Mouse (Mus musculus): ENCODE data around the gene Gm10770. TPM values are rescaled to one million over a fixed set of nuclear protein-coding genes. Genes with fewer than 3 reads are reported as not detected.
A peak's percentile ranks its signal among the peaks of the same experiment; 100 is the strongest.
"Not testable (repeated sequence)": the region's sequence is repeated elsewhere in the genome, so short reads cannot be mapped to it uniquely, and the experiment has no call there.

The Gm10770 gene
- polyA plus RNA-seq, 2 experiments, result not detected

DNA sequence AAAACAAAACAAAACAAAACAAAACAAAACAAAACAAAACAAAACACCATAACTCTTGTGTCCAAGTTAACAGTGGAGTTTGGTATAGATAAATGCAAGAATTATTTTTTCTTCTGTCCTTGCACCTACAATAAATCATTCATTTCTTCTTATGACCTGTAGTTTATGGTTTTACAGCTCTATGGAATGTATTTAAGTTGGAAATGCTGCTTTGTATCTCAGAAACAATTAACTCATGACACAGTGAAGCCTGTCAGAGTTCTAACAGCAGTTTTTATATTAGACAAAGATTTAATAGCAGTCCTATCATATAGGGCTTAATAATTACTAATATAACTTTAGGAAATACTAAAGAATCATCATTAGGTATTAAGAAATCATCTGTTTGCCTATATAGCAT is 5.6 kb downstream of the Gm10770 start:
- TF ChIP-seq POLR2A (IDR thresholded peaks at IDR 0.05; ENCODE audit: borderline replicate concordance, extremely low read depth, insufficient read depth, insufficient read length), result no peak
- no peak for DNase-seq (ENCODE audit: low spot score)

DNA sequence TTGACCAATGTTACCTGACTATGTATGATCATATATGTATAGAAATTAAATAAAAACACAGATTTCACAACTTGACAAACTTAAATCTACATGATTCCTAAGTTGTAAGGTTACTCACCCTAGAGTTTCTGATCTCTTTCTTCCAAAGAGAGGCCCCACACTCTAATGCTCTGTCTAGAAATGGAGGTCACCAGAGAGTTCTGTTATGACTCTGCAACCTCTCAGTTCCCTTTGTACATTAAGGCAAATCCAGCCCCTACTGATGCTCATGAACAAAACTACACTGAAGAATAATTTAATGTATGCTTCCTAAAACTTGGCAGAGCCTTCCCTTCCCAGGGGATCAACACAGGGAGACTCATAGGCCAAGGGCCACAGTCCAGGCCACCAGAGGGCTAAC is 12.8 kb downstream of the Gm10770 start:
- no peak overlapping the region for H3K9ac ChIP-seq (ENCODE audit: low read depth, low read length, severe bottlenecking)
- H3K27ac ChIP-seq (replicated peaks; ENCODE audit: low read depth, low read length), result no peak overlapping the region
- no peak for DNase-seq (ENCODE audit: low spot score)
- H3K4me1 ChIP-seq (ENCODE audit: control insufficient read depth, insufficient read depth, low read length), result no peaks in the 10 kb centered on the region
- no peak for TF ChIP-seq POLR2A (IDR thresholded peaks at IDR 0.05; ENCODE audit: borderline replicate concordance, extremely low read depth, insufficient read depth, insufficient read length)
- no peaks in the 10 kb centered on the region for H3K36me3 ChIP-seq (ENCODE audit: control insufficient read depth, insufficient read depth, low read length)
- ATAC-seq (ENCODE audit: low FRiP score, low read depth), result no peak
- no peaks in the 10 kb centered on the region for H3K9me3 ChIP-seq (ENCODE audit: control insufficient read depth, low read length)
- H3K4me3 ChIP-seq (replicated peaks; ENCODE audit: low read length), result no peak overlapping the region
- H3K4me2 ChIP-seq (replicated peaks; ENCODE audit: low read depth, low read length, severe bottlenecking), result no peak overlapping the region
- no peaks in the 10 kb centered on the region for H3K27me3 ChIP-seq (ENCODE audit: control insufficient read depth, insufficient read depth, low read length)

More for the DNA sequence above, 5.6 kb downstream of the Gm10770 start:
- ATAC-seq (ENCODE audit: low FRiP score, low read depth), result no peak
- Histone ChIP-seq H3K36me3 (ENCODE audit: control insufficient read depth, insufficient read depth, low read length) (no peaks in the 10 kb centered on the region), H3K4me3 (replicated peaks; ENCODE audit: low read length) (no peak overlapping the region), H3K4me2 (replicated peaks; ENCODE audit: low read depth, low read length, severe bottlenecking) (no peak overlapping the region), H3K9ac (ENCODE audit: low read depth, low read length, severe bottlenecking) (no peak overlapping the region), H3K4me1 (ENCODE audit: control insufficient read depth, insufficient read depth, low read length) (no peaks in the 10 kb centered on the region), H3K27me3 (ENCODE audit: control insufficient read depth, insufficient read depth, low read length) (no peaks in the 10 kb centered on the region), H3K9me3 (ENCODE audit: control insufficient read depth, low read length) (no peaks in the 10 kb centered on the region), H3K27ac (replicated peaks; ENCODE audit: low read depth, low read length) (no peak overlapping the region)

DNA sequence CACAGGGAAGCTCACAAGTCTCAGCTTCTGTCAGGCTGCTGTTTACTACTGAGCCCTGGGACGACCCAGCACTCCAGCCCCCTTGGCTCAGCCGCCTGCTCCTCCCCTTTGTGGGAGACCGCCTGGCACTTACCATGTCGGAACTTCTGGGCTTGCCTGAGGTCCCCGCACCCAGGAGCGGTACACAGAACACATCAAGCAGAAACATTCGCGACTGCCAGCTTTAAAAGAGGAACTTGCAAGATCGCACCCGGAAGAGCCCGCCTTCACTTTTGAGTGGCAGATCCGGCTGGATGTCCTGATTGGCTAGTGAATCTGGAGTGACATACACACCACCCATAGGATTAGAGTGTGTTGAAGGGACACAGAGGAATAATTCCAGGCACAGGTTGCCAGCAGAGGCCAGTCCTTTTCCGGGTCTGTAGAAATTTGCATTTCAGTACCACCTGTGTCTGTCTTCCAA is 43.0 kb downstream of the Gm10770 start, which contains the start of gene Zfp120:
Zfp120 (minus strand) TSS at position 274 of the 463 bp plus-strand sequence.
- H3K4me2 ChIP-seq (replicated peaks; ENCODE audit: low read depth, low read length, severe bottlenecking), result peak within 1 kb of the TSS; percentile 48
- WGBS, result 0% methylated on average over 13 of the region's 13 CpGs
- peak; percentile 92 for DNase-seq (ENCODE audit: low spot score)
- peak within 1 kb of the TSS; percentile 60 for H3K4me3 ChIP-seq (replicated peaks; ENCODE audit: low read length)
- H3K9ac ChIP-seq (ENCODE audit: low read depth, low read length, severe bottlenecking), result peak within 1 kb of the TSS; percentile 70
- H3K9me3 ChIP-seq (ENCODE audit: control insufficient read depth, low read length), result 0 out of 2 replicates have a peak, but pooled peaks cover 3% of the 10 kb centered on the region
- TF ChIP-seq POLR2A (IDR thresholded peaks at IDR 0.05; ENCODE audit: borderline replicate concordance, extremely low read depth, insufficient read depth, insufficient read length), result 0 out of 2 replicates have a peak, but pooled peaks have one; percentile 24
- no peaks in the 10 kb centered on the region for H3K27me3 ChIP-seq (ENCODE audit: control insufficient read depth, insufficient read depth, low read length)
- peak within 1 kb of the TSS; percentile 64; the same call in 1 of the 2 replicates for H3K27ac ChIP-seq (replicated peaks; ENCODE audit: low read depth, low read length)
- H3K4me1 ChIP-seq (ENCODE audit: control insufficient read depth, insufficient read depth, low read length), result peaks cover 3% of the 10 kb centered on the region; the same call in 1 of the 2 replicates
- peak; percentile 99 for ATAC-seq (ENCODE audit: low FRiP score, low read depth)
- H3K36me3 ChIP-seq (ENCODE audit: control insufficient read depth, insufficient read depth, low read length), result peaks cover 3% of the 10 kb centered on the region; the same call in 1 of the 2 replicates

DNA sequence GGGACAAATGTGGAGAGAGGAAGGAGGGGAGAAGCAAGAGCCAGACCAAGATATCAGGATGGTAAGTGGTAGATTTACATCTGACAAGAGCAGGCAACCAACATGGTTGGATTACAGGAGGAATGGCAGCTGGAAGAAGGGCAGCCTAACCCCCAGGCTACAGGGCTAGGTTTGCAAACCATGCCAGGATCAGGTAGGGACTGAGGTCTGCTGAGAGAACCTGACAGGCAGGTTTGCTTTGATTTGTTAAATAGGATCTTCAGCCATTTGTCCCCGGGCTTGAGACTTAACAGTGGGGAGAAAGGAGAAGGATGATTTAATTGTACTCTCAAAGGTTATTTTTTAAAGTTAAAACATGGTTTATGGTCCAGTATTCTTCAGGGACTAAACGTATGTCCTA is 46.7 kb downstream of the Gm10770 start:
- no peak overlapping the region for H3K27ac ChIP-seq (replicated peaks; ENCODE audit: low read depth, low read length)
- WGBS, result 75% methylated on average over 2 of the region's 2 CpGs
- DNase-seq (ENCODE audit: low spot score), result no peak
- no peak for ATAC-seq (ENCODE audit: low FRiP score, low read depth)
- no peak overlapping the region for H3K4me2 ChIP-seq (replicated peaks; ENCODE audit: low read depth, low read length, severe bottlenecking)
- H3K4me3 ChIP-seq (replicated peaks; ENCODE audit: low read length), result no peak overlapping the region
- peaks cover 21% of the 10 kb centered on the region for H3K9me3 ChIP-seq (ENCODE audit: control insufficient read depth, low read length)
- no peak overlapping the region for H3K9ac ChIP-seq (ENCODE audit: low read depth, low read length, severe bottlenecking)
- no peak for TF ChIP-seq POLR2A (IDR thresholded peaks at IDR 0.05; ENCODE audit: borderline replicate concordance, extremely low read depth, insufficient read depth, insufficient read length)
- H3K27me3 ChIP-seq (ENCODE audit: control insufficient read depth, insufficient read depth, low read length), result no peaks in the 10 kb centered on the region
- H3K4me1 ChIP-seq (ENCODE audit: control insufficient read depth, insufficient read depth, low read length), result peaks cover 3% of the 10 kb centered on the region; the same call in 1 of the 2 replicates
- peaks cover 3% of the 10 kb centered on the region; the same call in 1 of the 2 replicates for H3K36me3 ChIP-seq (ENCODE audit: control insufficient read depth, insufficient read depth, low read length)

DNA sequence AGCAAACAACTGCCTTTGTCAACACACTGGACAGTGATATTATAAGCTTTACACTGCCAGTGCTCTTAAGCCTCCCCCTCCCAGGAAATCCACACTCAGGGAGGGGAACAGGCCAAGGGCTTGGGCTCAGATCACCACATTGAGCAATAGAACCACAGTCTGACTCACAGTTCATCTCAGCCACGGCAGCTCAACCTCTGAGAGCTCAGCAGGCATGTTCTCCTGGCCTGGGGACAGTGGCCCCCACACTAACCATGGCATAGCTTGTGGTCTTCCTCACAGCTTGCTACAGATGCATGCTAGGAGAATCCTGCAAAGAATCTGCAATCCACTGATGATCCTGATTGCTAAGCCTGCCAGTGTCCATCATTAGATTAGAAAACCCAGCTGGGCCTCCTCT is 47.5 kb downstream of the Gm10770 start:
- not testable (repeated sequence) for H3K36me3 ChIP-seq (ENCODE audit: control insufficient read depth, insufficient read depth, low read length); ATAC-seq (ENCODE audit: low FRiP score, low read depth); H3K9ac ChIP-seq (ENCODE audit: low read depth, low read length, severe bottlenecking); H3K4me1 ChIP-seq (ENCODE audit: control insufficient read depth, insufficient read depth, low read length); DNase-seq (ENCODE audit: low spot score); H3K4me3 ChIP-seq (replicated peaks; ENCODE audit: low read length); H3K4me2 ChIP-seq (replicated peaks; ENCODE audit: low read depth, low read length, severe bottlenecking); H3K27me3 ChIP-seq (ENCODE audit: control insufficient read depth, insufficient read depth, low read length); H3K27ac ChIP-seq (replicated peaks; ENCODE audit: low read depth, low read length)
- 79% methylated on average over 1 of the region's 1 CpGs for WGBS
- H3K9me3 ChIP-seq (ENCODE audit: control insufficient read depth, low read length), result peaks cover 24% of the 10 kb centered on the region

Other genes with a start within 250 kb of the Gm10770 start
- gene Zfp120, start 43.0 kb downstream of the Gm10770 start, polyA plus RNA-seq (2012; rRNA removed), result 1.8 and 2.7 TPM in 2 replicates
- gene Zfp120, start 43.0 kb downstream of the Gm10770 start, polyA plus RNA-seq (2014; fragmentation: Nextera tagmentation; extraction: Ambion mirVana), result 9.1 and 10.4 TPM in 2 replicates
- gene Gm14139, start 2.1 kb upstream of the Gm10770 start, polyA plus RNA-seq (2012; rRNA removed), result 0.06 TPM in 1 of 2 replicates, not detected in the other
- gene Gm14139, start 2.1 kb upstream of the Gm10770 start, polyA plus RNA-seq (2014; fragmentation: Nextera tagmentation; extraction: Ambion mirVana), result not detected in 2 replicates
- 1.7 and 2.2 TPM in 2 replicates for gene Zfp937, start 38.4 kb upstream of the Gm10770 start, polyA plus RNA-seq (2012; rRNA removed)
- gene Zfp937, start 38.4 kb upstream of the Gm10770 start, polyA plus RNA-seq (2014; fragmentation: Nextera tagmentation; extraction: Ambion mirVana), result 8.4 and 8.5 TPM in 2 replicates
- gene Gm21994, start 75.9 kb upstream of the Gm10770 start, polyA plus RNA-seq (2012; rRNA removed), result 2.0 and 2.4 TPM in 2 replicates
- gene Gm21994, start 75.9 kb upstream of the Gm10770 start, polyA plus RNA-seq (2014; fragmentation: Nextera tagmentation; extraction: Ambion mirVana), result 3.5 and 4.4 TPM in 2 replicates
- 0.05 and 0.06 TPM in 2 replicates for gene Gm14124, start 77.8 kb upstream of the Gm10770 start, polyA plus RNA-seq (2012; rRNA removed)
- gene Gm14124, start 77.8 kb upstream of the Gm10770 start, polyA plus RNA-seq (2014; fragmentation: Nextera tagmentation; extraction: Ambion mirVana), result 0.07 TPM in 1 of 2 replicates, not detected in the other
- 0.45 and 0.67 TPM in 2 replicates for gene Gm10130, start 144.0 kb upstream of the Gm10770 start, polyA plus RNA-seq (2012; rRNA removed)
- gene Gm10130, start 144.0 kb upstream of the Gm10770 start, polyA plus RNA-seq (2014; fragmentation: Nextera tagmentation; extraction: Ambion mirVana), result 1.9 and 3.6 TPM in 2 replicates
- gene 3300002I08Rik, start 183.1 kb upstream of the Gm10770 start, polyA plus RNA-seq (2012; rRNA removed), result 2.7 and 2.8 TPM in 2 replicates
- 9.0 TPM in 2 replicates for gene 3300002I08Rik, start 183.1 kb upstream of the Gm10770 start, polyA plus RNA-seq (2014; fragmentation: Nextera tagmentation; extraction: Ambion mirVana)